Mouse (Mus musculus) liver, adult (tissue): Measurements from ENCODE around the gene Mical2.

ENCODE experiments used
- GATA4 ChIP-seq: IDR thresholded peaks from 2 replicates; pipeline ENCODE4 v1.6.1; 2014; ENCODE audit warnings: mild to moderate bottlenecking, low read length; ENCODE audit not compliant: insufficient replicate concordance

The Mical2 gene

GRCm38 (mm10) chr7:112247890-112248289 is 22.2 kb downstream of the Mical2 start:
- TF ChIP-seq GATA4 = no peak

GRCm38 (mm10) chr7:112249476-112249875 is 23.8 kb downstream of the Mical2 start:
- TF ChIP-seq GATA4 = no peak

GRCm38 (mm10) chr7:112252065-112252464 is 26.4 kb downstream of the Mical2 start:
- TF ChIP-seq GATA4 = no peak

- no peak for TF ChIP-seq GATA4
Observed at GRCm38 (mm10) chr7:112254233-112254632, 28.6 kb downstream of the Mical2 start.

- TF ChIP-seq GATA4 = no peak
Observed at GRCm38 (mm10) chr7:112255248-112255866, 29.7 kb downstream of the Mical2 start.

- no peak for TF ChIP-seq GATA4
Observed at GRCm38 (mm10) chr7:112258338-112258903, 32.8 kb downstream of the Mical2 start.

- no peak for TF ChIP-seq GATA4
Observed at GRCm38 (mm10) chr7:112259286-112259685, 33.6 kb downstream of the Mical2 start.

- no peak for TF ChIP-seq GATA4
Observed at GRCm38 (mm10) chr7:112261121-112261520, 35.5 kb downstream of the Mical2 start.

GRCm38 (mm10) chr7:112267266-112267665 is 41.6 kb downstream of the Mical2 start:
- TF ChIP-seq GATA4 = no peak

- no peak for TF ChIP-seq GATA4
Observed at GRCm38 (mm10) chr7:112268761-112269425, 43.2 kb downstream of the Mical2 start.

- no peak for TF ChIP-seq GATA4
Observed at GRCm38 (mm10) chr7:112270870-112271269, 45.2 kb downstream of the Mical2 start.

- TF ChIP-seq GATA4 = no peak
Observed at GRCm38 (mm10) chr7:112271627-112272026, 46.0 kb downstream of the Mical2 start.

GRCm38 (mm10) chr7:112272692-112273091 is 47.0 kb downstream of the Mical2 start:
- TF ChIP-seq GATA4 = no peak

GRCm38 (mm10) chr7:112273451-112273850 is 47.8 kb downstream of the Mical2 start:
- TF ChIP-seq GATA4 = no peak

- TF ChIP-seq GATA4 = no peak
Observed at GRCm38 (mm10) chr7:112274611-112275010, 49.0 kb downstream of the Mical2 start.

- TF ChIP-seq GATA4 = no peak
Observed at GRCm38 (mm10) chr7:112275093-112275492, 49.4 kb downstream of the Mical2 start.
